Mouse (Mus musculus): ENCODE measurements around the gene Tagln2.

Tagln2 gene

GRCm38 (mm10) chr1:172525027-172525764, 25.3 kb downstream of the Tagln2 start:
- in situ Hi-C loops (cut with MboI), result loop anchor here (10.0 kb wide), 1 partner anchor 110 kb away; the partner anchor contains the start of gene Dusp23

GRCm38 (mm10) chr1:172525971-172526370, 26.1 kb downstream of the Tagln2 start:
- in situ Hi-C loops (cut with MboI), result loop anchor here (10.0 kb wide), 1 partner anchor 109 kb away; the partner anchor contains the start of gene Dusp23

GRCm38 (mm10) chr1:172526380-172527081, 26.7 kb downstream of the Tagln2 start:
- in situ Hi-C loops (cut with MboI), result loop anchor here (10.0 kb wide), 1 partner anchor 108 kb away; the partner anchor contains the start of gene Dusp23

GRCm38 (mm10) chr1:172527431-172527830, 27.6 kb downstream of the Tagln2 start:
- in situ Hi-C loops (cut with MboI), result loop anchor here (10.0 kb wide), 1 partner anchor 107 kb away; the partner anchor contains the start of gene Dusp23

GRCm38 (mm10) chr1:172528701-172529100, 28.9 kb downstream of the Tagln2 start:
- in situ Hi-C loops (cut with MboI), result loop anchor here (10.0 kb wide), 1 partner anchor 106 kb away; the partner anchor contains the start of gene Dusp23

- in situ Hi-C loops (cut with MboI), result no loop called here
Measured at GRCm38 (mm10) chr1:172530544-172531220, 30.8 kb downstream of the Tagln2 start.

- in situ Hi-C loops (cut with MboI), result no loop called here
Measured at GRCm38 (mm10) chr1:172532551-172532950, 32.7 kb downstream of the Tagln2 start.

GRCm38 (mm10) chr1:172535116-172535515, 35.3 kb downstream of the Tagln2 start:
- in situ Hi-C loops (cut with MboI), result no loop called here

GRCm38 (mm10) chr1:172539827-172540226, 40.0 kb downstream of the Tagln2 start:
- in situ Hi-C loops (cut with MboI), result no loop called here

- in situ Hi-C loops (cut with MboI), result no loop called here
Measured at GRCm38 (mm10) chr1:172540283-172540820, 40.5 kb downstream of the Tagln2 start.

- in situ Hi-C loops (cut with MboI), result no loop called here
Measured at GRCm38 (mm10) chr1:172546062-172546461, 46.2 kb downstream of the Tagln2 start.

GRCm38 (mm10) chr1:172548501-172548900, 48.7 kb downstream of the Tagln2 start:
- in situ Hi-C loops (cut with MboI), result no loop called here

GRCm38 (mm10) chr1:172549314-172549713, 49.5 kb downstream of the Tagln2 start:
- in situ Hi-C loops (cut with MboI), result no loop called here

GRCm38 (mm10) chr1:172549717-172550116, 49.9 kb downstream of the Tagln2 start:
- in situ Hi-C loops (cut with MboI), result no loop called here

- in situ Hi-C loops (cut with MboI), result no loop called here
Measured at GRCm38 (mm10) chr1:172550551-172550951, 50.7 kb downstream of the Tagln2 start.

GRCm38 (mm10) chr1:172551009-172551408, 51.2 kb downstream of the Tagln2 start:
- in situ Hi-C loops (cut with MboI), result no loop called here

- in situ Hi-C loops (cut with MboI), result no loop called here
Measured at GRCm38 (mm10) chr1:172552623-172553022, 52.8 kb downstream of the Tagln2 start.

- in situ Hi-C loops (cut with MboI), result no loop called here
Measured at GRCm38 (mm10) chr1:172555638-172556037, 55.8 kb downstream of the Tagln2 start, which contains the start of gene Vsig8. Gene Vsig8 (plus strand): TSS chr1:172555938.
